Mouse (Mus musculus) stomach, postnatal 0 days (tissue): ENCODE data around the gene Cadps2.

Source experiments
- CTCF ChIP-seq: IDR thresholded peaks from 2 replicates; pipeline ENCODE4 v1.5.1; 2016; ENCODE audit warnings: antibody characterized with exemption, low read depth, mild to moderate bottlenecking, moderate library complexity
- EP300 ChIP-seq: optimal IDR thresholded peaks from 2 replicates; pipeline ENCODE3; 2016; ENCODE audit warnings: antibody characterized with exemption

DNA sequence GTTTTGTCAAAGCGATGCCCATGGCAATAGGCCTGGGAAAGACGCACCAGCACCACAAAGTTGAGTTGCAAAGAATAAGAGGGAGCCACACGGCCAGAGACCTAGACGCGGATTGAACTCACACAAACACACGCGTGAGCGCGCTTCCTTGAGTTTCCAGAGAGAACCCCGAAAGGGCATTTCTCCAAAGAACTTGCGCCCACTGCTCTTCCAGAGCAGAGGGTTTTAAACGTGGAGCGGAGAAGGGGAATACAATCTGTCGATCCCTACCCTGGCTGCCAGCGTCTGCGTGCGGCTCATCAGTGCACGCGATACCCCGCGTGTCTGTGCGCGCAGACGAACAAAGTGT is 590.2 kb downstream of the Cadps2 start:
- TF ChIP-seq CTCF (no peak), EP300 (no peak)
